Mouse (Mus musculus) left cerebral cortex, postnatal 14 days (tissue): ENCODE measurements around the gene Zfp953. TPM values are rescaled to one million over a fixed set of nuclear protein-coding genes. Genes with fewer than 3 reads are reported as not detected.
"Not testable (repeated sequence)": the region's sequence is repeated elsewhere in the genome, so short reads cannot be mapped to it uniquely, and the experiment has no call there.

ENCODE experiments used
- DNase-seq, 2 experiments: peaks; one replicate each; pipeline ENCODE4 v3.0.0; 2021 to 2022; ENCODE audit warnings: low spot score in 2 of 2, mixed read lengths in 1 of 2
- intact Hi-C: fragments of 180-260 bp; cut with DNase I; formaldehyde crosslinking; loops from one replicate; pipeline ENCODE4 v1.15.1; 2025
- long read RNA-seq, 2 experiments: library from polyadenylated mRNA; stranded (forward); transcript quantifications; one replicate each; pipeline ENCODE4 v2.0.0; 2021
- total RNA-seq, 2 experiments: library from RNA; stranded (reverse); gene quantifications; 2 replicates each; pipeline ENCODE4 v1.2.3; 2021

The Zfp953 gene
- 1 to 10 TPM in 1 of 2 experiments, under 1 TPM in 1; 0.53 to 1.0 TPM for total RNA-seq
- long read RNA-seq, experiment 1 = 0 reads
- long read RNA-seq, experiment 2 = 0 reads

- intact Hi-C loops = no loop called here
- peak; percentile 88 to 90 for DNase-seq
These were observed at the start of gene Zfp953, which contains the start of gene Gm28044 for GRCm38 (mm10) chr13:67360131-67360744. TSS of gene Zfp953 (minus strand) at chr13:67360605. TSS of gene Gm28044 (minus strand) at chr13:67360536.

GRCm38 (mm10) chr13:67399183-67399903, 38.9 kb upstream of the Zfp953 start, which contains the start of gene Zfp429:
TSS of gene Zfp429 (minus strand) at chr13:67399819.
- peak; percentile 41 to 72 for DNase-seq
- intact Hi-C loops = not testable (repeated sequence)

GRCm38 (mm10) chr13:67376255-67376654, 15.8 kb upstream of the Zfp953 start:
- intact Hi-C loops, DNase-seq: not testable (repeated sequence)

- intact Hi-C loops = loop anchor here (2.0 kb wide), 1 partner anchor 200 kb away; no protein-coding TSS in a partner anchor
These were observed 14.9 kb upstream of the Zfp953 start, which contains the start of the genes Gm28041 and Zfp456 for GRCm38 (mm10) chr13:67375050-67375911. TSS of gene Gm28041 (minus strand) at chr13:67375733. TSS of gene Zfp456 (minus strand) at chr13:67375810.

GRCm38 (mm10) chr13:67351854-67352253, 8.6 kb downstream of the Zfp953 start:
- no peak for DNase-seq
- intact Hi-C loops = no loop called here

More at GRCm38 (mm10) chr13:67375050-67375911, 14.9 kb upstream of the Zfp953 start, which contains the start of the genes Gm28041 and Zfp456:
- peak; percentile 22 to 63 for DNase-seq

GRCm38 (mm10) chr13:67343422-67343821, 17.0 kb downstream of the Zfp953 start:
- no peak for DNase-seq
- intact Hi-C loops = no loop called here

GRCm38 (mm10) chr13:67332877-67333276, 27.5 kb downstream of the Zfp953 start:
- DNase-seq = no peak
- intact Hi-C loops = no loop called here

- peak; percentile 79 to 81 for DNase-seq
- intact Hi-C loops = no loop called here
These were observed 28.2 kb downstream of the Zfp953 start, which contains the start of gene Zfp595 for GRCm38 (mm10) chr13:67332019-67332724. TSS of gene Zfp595 (minus strand) at chr13:67332570.

GRCm38 (mm10) chr13:67306718-67307117, 53.7 kb downstream of the Zfp953 start:
- DNase-seq = no peak
- intact Hi-C loops = loop anchor here (5.0 kb wide), 1 partner anchor 179 kb away; no protein-coding TSS in a partner anchor

GRCm38 (mm10) chr13:67305822-67306672, 54.4 kb downstream of the Zfp953 start, which contains the start of gene Zfp457:
TSS of gene Zfp457 (minus strand) at chr13:67306485.
- peak; percentile 92 to 98 for DNase-seq
- intact Hi-C loops = loop anchor here (5.0 kb wide), 1 partner anchor 179 kb away; no protein-coding TSS in a partner anchor

Other genes starting within 250 kb of the Zfp953 start
- gene Rslcan18, start 244.3 kb downstream of the Zfp953 start, total RNA-seq = under 1 TPM in 1 of 2 experiments, not detected in 1; 0.33 TPM
- 10 to 100 TPM in 1 of 2 experiments, 1 to 10 TPM in 1; 8.8 to 10.5 TPM for gene Zfp759, start 238.9 kb downstream of the Zfp953 start, total RNA-seq
- 1 to 10 TPM; 3.7 to 5.3 TPM for gene Rsl1, start 187.4 kb downstream of the Zfp953 start, total RNA-seq
- gene Zfp455, start 166.1 kb downstream of the Zfp953 start, total RNA-seq = 1 to 10 TPM; 3.3 to 3.5 TPM
- 10 to 100 TPM; 18.7 to 19.4 TPM for gene Zfp458, start 82.1 kb downstream of the Zfp953 start, total RNA-seq
- gene Zfp457, start 54.1 kb downstream of the Zfp953 start, total RNA-seq = 1 to 10 TPM; 4.4 to 4.5 TPM
- gene Zfp595, start 28.0 kb downstream of the Zfp953 start, total RNA-seq = 1 to 10 TPM; 2.6 to 3.8 TPM
- 1 to 10 TPM in 1 of 2 experiments, not detected in 1; 1.9 TPM for gene Gm28044, start 69 bp downstream of the Zfp953 start, total RNA-seq
- gene Gm28041, start 15.1 kb upstream of the Zfp953 start, total RNA-seq = not detected
- 1 to 10 TPM in 1 of 2 experiments, under 1 TPM in 1; 0.24 to 1.1 TPM for gene Zfp456, start 15.2 kb upstream of the Zfp953 start, total RNA-seq
- 1 to 10 TPM in 1 of 2 experiments, under 1 TPM in 1; 0.86 to 2.2 TPM for gene Zfp429, start 39.2 kb upstream of the Zfp953 start, total RNA-seq
- 1 to 10 TPM; 7.0 to 8.6 TPM for gene Zfp459, start 60.8 kb upstream of the Zfp953 start, total RNA-seq
- gene Zfp874a, start 91.0 kb upstream of the Zfp953 start, total RNA-seq = 10 to 100 TPM; 11.0 to 12.4 TPM
- gene Zfp874b, start 123.7 kb upstream of the Zfp953 start, total RNA-seq = 10 to 100 TPM; 14.5 to 15.9 TPM
- 1 to 10 TPM; 6.3 to 8.7 TPM for gene Zfp58, start 139.9 kb upstream of the Zfp953 start, total RNA-seq
- under 1 TPM in 1 of 2 experiments, not detected in 1; 0.40 TPM for gene Gm26965, start 165.5 kb upstream of the Zfp953 start, total RNA-seq
- 10 to 100 TPM; 23.0 to 24.8 TPM for gene Zfp87, start 165.6 kb upstream of the Zfp953 start, total RNA-seq
- gene Zfp748, start 193.2 kb upstream of the Zfp953 start, total RNA-seq = 1 to 10 TPM; 9.3 to 9.8 TPM
- 1 to 10 TPM; 8.7 to 9.2 TPM for gene Zfp729b, start 249.1 kb upstream of the Zfp953 start, total RNA-seq